Mouse (Mus musculus): ENCODE results near the gene Ccp110. TPM values are rescaled to one million over a fixed set of nuclear protein-coding genes. Genes with fewer than 3 reads are reported as not detected.
A peak's percentile ranks its signal among the peaks of the same experiment; 100 is the strongest.

The Ccp110 gene
- polyA plus RNA-seq (2014; fragmentation: Nextera tagmentation; extraction: Ambion mirVana): 8.3 and 9.0 TPM in 2 replicates

DNA sequence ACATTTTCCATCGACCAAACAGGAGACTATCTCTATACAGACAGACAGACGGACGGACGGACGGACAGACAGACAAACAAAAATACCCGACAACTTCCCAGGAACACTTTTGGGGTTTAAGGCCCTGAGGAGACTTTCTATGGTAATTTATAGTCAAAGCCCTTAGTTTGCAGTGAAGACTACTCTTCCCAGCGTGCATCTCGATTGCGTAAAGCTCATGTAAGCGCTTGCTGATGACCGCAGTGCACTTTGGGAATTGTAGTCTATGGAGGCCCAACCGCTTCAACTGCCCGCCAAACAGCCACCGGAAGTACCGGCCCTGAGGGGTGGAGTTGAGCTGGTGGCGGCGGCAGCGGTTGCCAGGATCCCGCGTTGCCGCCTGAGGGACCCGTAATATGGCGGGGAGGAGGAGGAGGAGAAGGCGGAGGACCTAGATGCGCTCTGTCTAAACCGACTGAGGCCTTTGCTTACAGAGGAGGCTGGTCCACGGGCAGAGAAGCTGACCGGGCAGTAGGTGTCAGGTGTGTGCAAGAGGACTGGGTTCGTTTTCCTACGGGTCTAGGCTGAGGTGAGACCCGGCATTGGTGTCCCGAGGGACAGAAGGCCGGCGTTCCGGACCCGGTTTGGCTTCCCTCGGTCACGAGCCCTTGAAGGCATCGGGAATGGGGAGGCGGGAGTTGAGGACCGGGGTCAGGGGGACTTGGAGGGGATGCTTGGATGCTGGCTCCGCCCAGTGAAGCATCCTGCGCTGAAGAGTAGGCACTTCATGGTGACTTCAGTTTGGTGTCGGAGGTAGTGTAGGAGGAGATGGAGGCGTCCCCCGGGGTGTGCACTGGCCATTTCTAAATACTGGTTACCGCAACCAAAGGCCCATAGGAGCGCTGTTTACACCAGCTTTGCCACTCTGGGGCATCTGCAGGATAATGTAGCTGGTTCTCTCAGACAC is at the start of gene Ccp110:
TSS of gene Ccp110 (plus strand) at position 325 of the 946 bp plus-strand sequence.
- Histone ChIP-seq H3K27ac (ENCODE audit: low read depth) (no peak within 1 kb of the TSS), H3K4me1 (replicated peaks; ENCODE audit: control insufficient read depth, insufficient read depth, low read length) (peaks cover 6% of the 10 kb centered on the region), H3K9me3 (ENCODE audit: control insufficient read depth, low read length) (no peaks in the 10 kb centered on the region), H3K27me3 (replicated peaks; ENCODE audit: control insufficient read depth, insufficient read depth, low read length) (no peaks in the 10 kb centered on the region), H3K9ac (ENCODE audit: low read length) (peak within 1 kb of the TSS; percentile 56), H3K36me3 (ENCODE audit: control insufficient read depth, insufficient read depth, low read length) (peaks cover 18% of the 10 kb centered on the region; the same call in 1 of the 2 replicates), H3K4me2 (ENCODE audit: low read length) (peak within 1 kb of the TSS; percentile 72), H3K4me3 (ENCODE audit: low read depth, low read length) (peak within 1 kb of the TSS; percentile 90)
- DNase-seq (ENCODE audit: low spot score) (peak; percentile 87), ATAC-seq (replicated peaks; ENCODE audit: low FRiP score, low TSS enrichment, low read depth) (peak; percentile 90)
- 1% methylated on average over 48 of the region's 48 CpGs for WGBS

DNA sequence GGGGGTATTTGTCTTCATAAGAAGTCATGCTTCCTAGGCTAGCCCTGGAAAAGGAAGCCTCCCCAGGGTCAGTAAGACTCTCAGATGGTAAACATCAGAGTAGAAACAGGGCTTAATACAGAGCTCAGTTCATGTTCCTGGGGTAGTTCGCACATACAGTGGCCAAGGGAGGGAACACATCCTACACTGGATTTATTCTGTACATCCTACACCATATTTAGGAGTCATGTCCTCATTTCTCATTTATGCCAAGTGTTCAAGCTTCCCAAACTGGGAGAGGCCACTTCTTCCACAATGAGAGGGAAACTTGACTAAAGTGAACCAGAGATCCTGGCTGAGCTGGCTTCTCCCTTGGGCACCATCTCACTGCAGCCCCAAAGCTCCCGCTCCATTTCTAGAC is 44.6 kb upstream of the Ccp110 start:
- DNase-seq (ENCODE audit: low spot score) (no peak), ATAC-seq (replicated peaks; ENCODE audit: low FRiP score, low TSS enrichment, low read depth) (no peak)
- Histone ChIP-seq H3K36me3 (ENCODE audit: control insufficient read depth, insufficient read depth, low read length) (no peaks in the 10 kb centered on the region), H3K4me3 (ENCODE audit: low read depth, low read length) (no peak overlapping the region), H3K4me1 (replicated peaks; ENCODE audit: control insufficient read depth, insufficient read depth, low read length) (no peaks in the 10 kb centered on the region), H3K9me3 (ENCODE audit: control insufficient read depth, low read length) (no peaks in the 10 kb centered on the region), H3K27ac (ENCODE audit: low read depth) (no peak overlapping the region), H3K27me3 (replicated peaks; ENCODE audit: control insufficient read depth, insufficient read depth, low read length) (no peaks in the 10 kb centered on the region), H3K9ac (ENCODE audit: low read length) (no peak overlapping the region), H3K4me2 (ENCODE audit: low read length) (no peak overlapping the region)
- 91% methylated on average over 2 of the region's 2 CpGs for WGBS

- no peaks in the 10 kb centered on the region for H3K9me3 ChIP-seq (ENCODE audit: control insufficient read depth, low read length)
- H3K9ac ChIP-seq (ENCODE audit: low read length): no peak overlapping the region
- WGBS: 53% methylated on average over 4 of the region's 4 CpGs
- no peak for DNase-seq (ENCODE audit: low spot score)
- ATAC-seq (replicated peaks; ENCODE audit: low FRiP score, low TSS enrichment, low read depth): no peak
- H3K36me3 ChIP-seq (ENCODE audit: control insufficient read depth, insufficient read depth, low read length): no peaks in the 10 kb centered on the region
- no peak overlapping the region for H3K27ac ChIP-seq (ENCODE audit: low read depth)
- no peaks in the 10 kb centered on the region for H3K27me3 ChIP-seq (replicated peaks; ENCODE audit: control insufficient read depth, insufficient read depth, low read length)
- no peak overlapping the region for H3K4me2 ChIP-seq (ENCODE audit: low read length)
- H3K4me3 ChIP-seq (ENCODE audit: low read depth, low read length): no peak overlapping the region
- H3K4me1 ChIP-seq (replicated peaks; ENCODE audit: control insufficient read depth, insufficient read depth, low read length): no peaks in the 10 kb centered on the region
These were observed 42.2 kb upstream of the Ccp110 start for GRCm38 (mm10) chr7:118670142-118670541.

- whole genome bisulfite sequencing: 91% methylated on average over 4 of the region's 4 CpGs
- Histone ChIP-seq H3K4me1 (replicated peaks; ENCODE audit: control insufficient read depth, insufficient read depth, low read length) (no peaks in the 10 kb centered on the region), H3K36me3 (ENCODE audit: control insufficient read depth, insufficient read depth, low read length) (no peaks in the 10 kb centered on the region), H3K9ac (ENCODE audit: low read length) (no peak overlapping the region), H3K27ac (ENCODE audit: low read depth) (no peak overlapping the region), H3K9me3 (ENCODE audit: control insufficient read depth, low read length) (no peaks in the 10 kb centered on the region), H3K4me3 (ENCODE audit: low read depth, low read length) (no peak overlapping the region), H3K4me2 (ENCODE audit: low read length) (no peak overlapping the region), H3K27me3 (replicated peaks; ENCODE audit: control insufficient read depth, insufficient read depth, low read length) (no peaks in the 10 kb centered on the region)
- ATAC-seq (replicated peaks; ENCODE audit: low FRiP score, low TSS enrichment, low read depth) (no peak), DNase-seq (ENCODE audit: low spot score) (no peak)
These were observed 35.5 kb upstream of the Ccp110 start for GRCm38 (mm10) chr7:118676826-118677225.

DNA sequence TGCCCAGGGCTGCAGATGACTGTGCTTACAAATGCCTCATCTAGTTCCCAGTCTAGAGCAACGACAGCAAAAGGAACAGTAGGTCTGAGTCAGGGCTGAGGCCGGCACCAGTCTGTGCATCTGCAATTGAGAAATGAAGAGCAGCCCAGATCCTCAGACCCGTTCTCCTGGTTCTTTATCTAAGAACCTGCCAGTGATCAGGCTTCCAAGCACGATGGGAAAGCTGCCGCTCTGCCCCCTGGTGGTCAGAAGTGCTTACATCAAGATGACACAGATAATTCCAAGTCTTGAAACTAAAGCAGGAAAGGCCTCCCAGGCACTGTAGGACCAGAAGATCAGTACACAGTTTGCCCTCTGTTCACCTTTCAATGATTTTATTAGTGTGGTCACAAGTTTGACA is 24.2 kb upstream of the Ccp110 start:
- Histone ChIP-seq H3K36me3 (ENCODE audit: control insufficient read depth, insufficient read depth, low read length) (peaks cover 48% of the 10 kb centered on the region), H3K4me3 (ENCODE audit: low read depth, low read length) (no peak overlapping the region), H3K9ac (ENCODE audit: low read length) (no peak overlapping the region), H3K9me3 (ENCODE audit: control insufficient read depth, low read length) (no peaks in the 10 kb centered on the region), H3K4me2 (ENCODE audit: low read length) (no peak overlapping the region), H3K4me1 (replicated peaks; ENCODE audit: control insufficient read depth, insufficient read depth, low read length) (no peaks in the 10 kb centered on the region), H3K27me3 (replicated peaks; ENCODE audit: control insufficient read depth, insufficient read depth, low read length) (no peaks in the 10 kb centered on the region), H3K27ac (ENCODE audit: low read depth) (no peak overlapping the region)
- WGBS: 20% methylated on average over 5 of the region's 5 CpGs
- ATAC-seq (replicated peaks; ENCODE audit: low FRiP score, low TSS enrichment, low read depth) (no peak; the same call in none of the 2 replicates), DNase-seq (ENCODE audit: low spot score) (peak; percentile 92)

DNA sequence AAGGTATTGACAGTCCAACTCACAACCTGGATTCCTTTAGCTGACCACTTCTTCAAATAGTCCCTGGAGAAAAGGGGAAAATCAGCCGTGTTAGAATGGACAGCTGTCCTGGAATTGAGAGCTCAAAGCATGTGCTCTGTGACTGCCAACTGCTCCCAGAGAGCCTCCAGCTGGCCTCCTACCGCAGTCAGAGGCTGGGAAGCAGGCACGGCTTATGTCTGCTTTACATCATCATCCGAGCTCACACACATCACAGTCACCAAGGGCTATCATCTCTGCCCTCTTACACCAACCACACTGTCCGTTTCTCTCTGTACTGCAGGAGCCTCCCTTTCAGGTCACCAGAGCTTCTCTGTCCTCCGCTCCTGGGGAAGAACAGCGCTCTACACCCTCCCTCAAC is 23.3 kb upstream of the Ccp110 start:
- ATAC-seq (replicated peaks; ENCODE audit: low FRiP score, low TSS enrichment, low read depth) (no peak), DNase-seq (ENCODE audit: low spot score) (no peak)
- H3K9ac ChIP-seq (ENCODE audit: low read length): no peak overlapping the region
- H3K4me3 ChIP-seq (ENCODE audit: low read depth, low read length): no peak overlapping the region
- no peaks in the 10 kb centered on the region for H3K9me3 ChIP-seq (ENCODE audit: control insufficient read depth, low read length)
- H3K27ac ChIP-seq (ENCODE audit: low read depth): no peak overlapping the region
- no peak overlapping the region for H3K4me2 ChIP-seq (ENCODE audit: low read length)
- H3K36me3 ChIP-seq (ENCODE audit: control insufficient read depth, insufficient read depth, low read length): peaks cover 55% of the 10 kb centered on the region
- H3K4me1 ChIP-seq (replicated peaks; ENCODE audit: control insufficient read depth, insufficient read depth, low read length): no peaks in the 10 kb centered on the region
- H3K27me3 ChIP-seq (replicated peaks; ENCODE audit: control insufficient read depth, insufficient read depth, low read length): no peaks in the 10 kb centered on the region
- 68% methylated on average over 7 of the region's 7 CpGs for WGBS

GRCm38 (mm10) chr7:118691287-118691686 is 21.1 kb upstream of the Ccp110 start:
- Histone ChIP-seq H3K9me3 (ENCODE audit: control insufficient read depth, low read length) (no peaks in the 10 kb centered on the region), H3K4me3 (ENCODE audit: low read depth, low read length) (no peak overlapping the region), H3K4me2 (ENCODE audit: low read length) (no peak overlapping the region), H3K27ac (ENCODE audit: low read depth) (no peak overlapping the region), H3K4me1 (replicated peaks; ENCODE audit: control insufficient read depth, insufficient read depth, low read length) (no peaks in the 10 kb centered on the region), H3K36me3 (ENCODE audit: control insufficient read depth, insufficient read depth, low read length) (peaks cover 75% of the 10 kb centered on the region), H3K9ac (ENCODE audit: low read length) (no peak overlapping the region), H3K27me3 (replicated peaks; ENCODE audit: control insufficient read depth, insufficient read depth, low read length) (no peaks in the 10 kb centered on the region)
- 95% methylated on average over 2 of the region's 2 CpGs for WGBS
- no peak for ATAC-seq (replicated peaks; ENCODE audit: low FRiP score, low TSS enrichment, low read depth)
- no peak for DNase-seq (ENCODE audit: low spot score)

DNA sequence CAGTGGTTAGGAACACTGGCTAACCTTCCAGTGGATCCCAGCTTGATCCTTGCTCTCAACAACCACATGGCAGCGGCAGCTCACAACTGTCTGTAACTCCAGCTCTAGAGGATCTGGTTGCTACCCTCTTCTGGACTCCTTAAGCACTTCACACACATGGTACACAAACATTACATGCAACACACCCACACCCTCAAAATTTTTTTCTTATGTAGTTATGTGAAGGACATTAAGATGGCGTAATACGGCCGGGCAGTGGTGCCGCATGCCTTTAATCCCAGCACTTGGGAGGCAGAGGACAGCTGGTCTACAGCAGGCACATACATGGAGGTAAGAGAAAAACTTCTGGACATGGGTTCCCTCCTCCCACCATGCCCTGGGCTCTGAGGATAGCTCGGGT is 16.2 kb upstream of the Ccp110 start:
- H3K9ac ChIP-seq (ENCODE audit: low read length): no peak overlapping the region
- no peak for ATAC-seq (replicated peaks; ENCODE audit: low FRiP score, low TSS enrichment, low read depth)

GRCm38 (mm10) chr7:118697168-118697567 is 15.2 kb upstream of the Ccp110 start:
- H3K4me1 ChIP-seq (replicated peaks; ENCODE audit: control insufficient read depth, insufficient read depth, low read length): no peaks in the 10 kb centered on the region
- H3K27me3 ChIP-seq (replicated peaks; ENCODE audit: control insufficient read depth, insufficient read depth, low read length): no peaks in the 10 kb centered on the region
- H3K4me3 ChIP-seq (ENCODE audit: low read depth, low read length): no peak overlapping the region
- no peaks in the 10 kb centered on the region for H3K9me3 ChIP-seq (ENCODE audit: control insufficient read depth, low read length)
- peaks cover 61% of the 10 kb centered on the region for H3K36me3 ChIP-seq (ENCODE audit: control insufficient read depth, insufficient read depth, low read length)
- no peak for DNase-seq (ENCODE audit: low spot score)
- ATAC-seq (replicated peaks; ENCODE audit: low FRiP score, low TSS enrichment, low read depth): no peak
- no peak overlapping the region for H3K4me2 ChIP-seq (ENCODE audit: low read length)
- H3K9ac ChIP-seq (ENCODE audit: low read length): no peak overlapping the region
- H3K27ac ChIP-seq (ENCODE audit: low read depth): no peak overlapping the region
- 74% methylated on average over 4 of the region's 4 CpGs for whole genome bisulfite sequencing

More for the DNA sequence above, 16.2 kb upstream of the Ccp110 start:
- Histone ChIP-seq H3K27ac (ENCODE audit: low read depth) (no peak overlapping the region), H3K4me1 (replicated peaks; ENCODE audit: control insufficient read depth, insufficient read depth, low read length) (no peaks in the 10 kb centered on the region), H3K4me3 (ENCODE audit: low read depth, low read length) (no peak overlapping the region), H3K27me3 (replicated peaks; ENCODE audit: control insufficient read depth, insufficient read depth, low read length) (no peaks in the 10 kb centered on the region), H3K36me3 (ENCODE audit: control insufficient read depth, insufficient read depth, low read length) (peaks cover 71% of the 10 kb centered on the region), H3K9me3 (ENCODE audit: control insufficient read depth, low read length) (no peaks in the 10 kb centered on the region), H3K4me2 (ENCODE audit: low read length) (no peak overlapping the region)
- no peak for DNase-seq (ENCODE audit: low spot score)
- 90% methylated on average over 6 of the region's 6 CpGs for WGBS
